7 mouse cellular contexts compared by ENCODE assay signal in genomic region chr13:8995990-8996786, GRCm38 (mm10). TPM values are rescaled to one million over a fixed set of nuclear protein-coding genes. Genes with fewer than 3 reads are reported as not detected.
DNase-seq lines count a peak whose midpoint lies in the region; ATAC-seq lines count a peak whose summit lies in the region.

Gene Gtpbp4 (minus strand): TSS chr13:8996083.

- peak within 1 kb of the TSS; percentile 69 for H3K27ac ChIP-seq in intestine, embryonic 15.5 days
- peak within 1 kb of the TSS; percentile 93 for H3K27ac ChIP-seq in midbrain, embryonic 10.5 days (replicated peaks)

- no peaks in the 10 kb centered on the region for H3K36me3 ChIP-seq in intestine, embryonic 15.5 days
- peaks cover 14% of the 10 kb centered on the region for H3K36me3 ChIP-seq in midbrain, embryonic 10.5 days

- 0 out of 2 replicates have a peak, but pooled peaks cover 2% of the 10 kb centered on the region for H3K4me1 ChIP-seq in intestine, embryonic 15.5 days (replicated peaks)
- H3K4me1 ChIP-seq in midbrain, embryonic 10.5 days: peaks cover 15% of the 10 kb centered on the region

- peak within 1 kb of the TSS; percentile 67 for H3K4me2 ChIP-seq in intestine, embryonic 15.5 days (replicated peaks)

- H3K9me3 ChIP-seq in intestine, embryonic 15.5 days: no peaks in the 10 kb centered on the region
- no peaks in the 10 kb centered on the region for H3K9me3 ChIP-seq in midbrain, embryonic 10.5 days (replicated peaks)

- under 1% methylated on average over 51 of the region's 51 CpGs for WGBS in intestine, embryonic 15.5 days
- 1% methylated on average over 51 of the region's 51 CpGs for WGBS in midbrain, embryonic 10.5 days

- no peaks in the 10 kb centered on the region for H3K27me3 ChIP-seq in intestine, embryonic 15.5 days (replicated peaks)
- H3K27me3 ChIP-seq in midbrain, embryonic 10.5 days (ENCODE audit: low read depth, poor library complexity, severe bottlenecking): no peaks in the 10 kb centered on the region

- peak; percentile 99 for ATAC-seq in intestine, embryonic 15.5 days

- peak within 1 kb of the TSS; percentile 77 for H3K4me3 ChIP-seq in intestine, embryonic 15.5 days (replicated peaks)
- H3K4me3 ChIP-seq in midbrain, embryonic 10.5 days: peak within 1 kb of the TSS; percentile 98

- intact Hi-C loops in gastrocnemius, postnatal 36 days (cut with DNase I): loop anchor here (5.0 kb wide), 1 partner anchor 109 kb away; the partner anchor contains the start of gene Idi1
- intact Hi-C loops in left cerebral cortex, postnatal 25 days (cut with DNase I): loop anchor here (1.0 to 5.0 kb wide), 3 partner anchors 71 to 109 kb away; partner anchors contain the start of genes Idi1 and Larp4b

- DNase-seq in adrenal gland, adult 2 months: peak; percentile 98
- peak; percentile 93 for DNase-seq in embryo, embryonic 11.5 days (ENCODE audit: low read depth, low spot score)
- DNase-seq in gastrocnemius, postnatal 36 days: peak; percentile 92 to 94
- peak; percentile 97 to 99 for DNase-seq in left cerebral cortex, postnatal 25 days (ENCODE audit: low spot score in 2 of 2)
- peak; percentile 96 for DNase-seq in midbrain, embryonic 10.5 days (ENCODE audit: low spot score)
- DNase-seq in right cerebral cortex, postnatal 4 days: peak; percentile 94

- peak within 1 kb of the TSS; percentile 84 for H3K9ac ChIP-seq in intestine, embryonic 15.5 days

RNA-seq across cellular contexts. Expression of gene Gtpbp4, which starts in this region (rescaled TPM):
- 10 to 100 TPM; 53.9 to 72.0 TPM for total RNA-seq in adrenal gland, adult 2 months (2021)
- 1.1 and 3.6 TPM in 2 replicates for polyA plus RNA-seq in adrenal gland, adult 2 months (2012; rRNA removed)
- total RNA-seq in gastrocnemius, postnatal 36 days (2021): 10 to 100 TPM; 35.0 to 42.0 TPM
- 75.6 and 77.8 TPM in 2 replicates for polyA plus RNA-seq in intestine, embryonic 15.5 days (2015; fragmentation: Nextera tagmentation; extraction: Ambion mirVana)
- total RNA-seq in left cerebral cortex, postnatal 25 days (2021): 10 to 100 TPM; 39.0 to 39.2 TPM
- polyA plus RNA-seq in midbrain, embryonic 10.5 days (2016; fragmentation: Nextera tagmentation; extraction: Ambion mirVana): 108 and 119 TPM in 2 replicates

Comparison
In these comparisons a context has a peak if more than half of its experiments do, and no peak if none do; other contexts are left out.
1. Peak in every context shown above with its lines: DNase-seq, ATAC-seq, H3K4me3 ChIP-seq and H3K27ac ChIP-seq.
2. RNA of gene Gtpbp4 (polyA plus RNA-seq): 108 to 119 TPM in midbrain, embryonic 10.5 days and 75.6 to 77.8 TPM in intestine, embryonic 15.5 days; 1.1 to 3.6 TPM in adrenal gland, adult 2 months; every median in the first group is over 10 times any median in the second.